Mouse (Mus musculus): ENCODE data around the gene Rcvrn. TPM values are rescaled to one million over a fixed set of nuclear protein-coding genes. Genes with fewer than 3 reads are reported as not detected.

Gene Rcvrn
- polyA plus RNA-seq, 1 experiment: not detected

DNA sequence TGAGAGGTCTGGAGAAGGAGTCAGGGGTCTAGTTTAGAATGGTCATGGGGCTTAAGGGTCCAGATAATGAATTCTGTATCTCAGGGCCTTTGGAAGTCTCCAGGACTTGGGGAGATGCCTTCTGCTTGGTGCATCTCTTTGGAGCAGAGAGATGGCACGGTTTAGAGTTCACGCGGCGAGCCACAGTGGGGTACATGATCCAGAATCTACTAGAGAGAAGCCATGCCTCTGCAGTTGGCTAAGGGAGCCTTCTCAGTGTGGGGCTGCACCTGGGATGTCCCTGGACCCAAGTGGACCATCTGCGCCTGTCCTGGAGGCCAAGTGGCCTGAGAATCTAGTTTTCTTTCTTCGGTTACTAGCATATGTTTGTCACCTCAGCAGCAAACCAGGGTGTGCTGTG is 25.1 kb upstream of the Rcvrn start:
- DNase-seq (ENCODE audit: low read depth): no peak

DNA sequence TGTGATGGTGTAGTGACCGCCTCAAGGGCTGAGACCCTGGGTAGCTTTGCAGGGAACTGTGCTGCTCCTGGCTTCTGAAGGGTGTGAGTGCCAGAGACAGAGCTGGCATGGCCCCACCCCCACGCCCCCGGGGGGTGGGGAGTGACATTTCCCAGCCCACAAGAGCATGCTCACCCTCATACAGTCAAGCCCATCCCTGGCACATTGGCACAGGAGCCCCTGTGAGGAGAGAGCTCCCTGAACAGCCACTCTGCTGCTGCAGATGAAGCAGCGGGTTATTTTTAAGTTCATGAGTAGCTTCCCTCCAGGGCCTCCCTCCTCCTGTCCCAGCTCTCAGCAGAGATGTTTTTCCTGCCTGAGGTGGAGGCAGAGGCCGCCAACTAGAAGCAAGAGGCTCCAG is 23.0 kb upstream of the Rcvrn start:
- DNase-seq (ENCODE audit: low read depth): no peak

DNA sequence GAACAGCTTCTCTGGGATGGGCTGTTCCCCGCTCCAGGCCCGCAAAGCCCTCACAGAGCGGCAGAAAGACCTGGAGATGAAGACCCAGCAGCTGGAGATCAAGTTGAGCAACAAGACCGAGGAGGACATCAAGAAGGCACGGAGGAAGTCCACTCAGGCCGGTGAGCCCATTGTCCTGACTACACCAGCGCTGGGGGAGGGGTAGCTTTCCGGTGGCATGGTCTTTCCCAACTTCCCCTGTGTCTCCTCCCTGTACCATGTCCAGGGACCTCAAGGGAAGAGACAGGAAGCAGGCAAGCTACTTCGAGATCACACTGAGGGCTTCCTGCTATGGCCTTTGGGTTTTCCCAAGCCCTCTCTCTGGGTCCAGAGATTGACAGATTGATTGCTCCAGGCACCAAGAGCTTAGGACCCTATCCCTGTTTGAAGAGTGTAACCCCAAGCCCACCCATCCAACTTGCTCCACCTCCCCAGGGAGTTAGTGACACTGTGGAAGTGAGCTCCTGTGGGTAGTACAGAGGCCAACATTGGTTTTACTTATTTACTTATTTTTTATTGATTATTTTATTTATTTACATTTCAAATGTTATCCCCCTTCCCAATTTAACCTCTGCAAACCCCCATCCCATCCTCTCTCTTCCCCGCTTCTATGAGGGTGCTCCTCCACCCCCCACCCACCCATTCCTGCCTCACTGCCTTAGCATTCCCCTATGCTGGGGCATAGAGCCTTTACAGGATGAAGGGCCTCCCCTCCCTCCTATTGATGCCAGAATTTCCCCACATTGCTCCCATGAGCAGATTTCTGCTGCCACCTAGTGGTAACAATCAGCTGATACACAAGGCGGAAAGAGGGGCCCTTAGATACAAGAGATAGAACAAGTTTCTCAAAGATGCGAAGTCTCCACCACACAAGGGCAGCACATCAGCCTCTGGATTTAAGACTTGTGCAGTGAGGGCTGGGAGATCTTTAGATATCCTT is 19.3 kb upstream of the Rcvrn start:
- DNase-seq (ENCODE audit: low read depth): no peak

DNA sequence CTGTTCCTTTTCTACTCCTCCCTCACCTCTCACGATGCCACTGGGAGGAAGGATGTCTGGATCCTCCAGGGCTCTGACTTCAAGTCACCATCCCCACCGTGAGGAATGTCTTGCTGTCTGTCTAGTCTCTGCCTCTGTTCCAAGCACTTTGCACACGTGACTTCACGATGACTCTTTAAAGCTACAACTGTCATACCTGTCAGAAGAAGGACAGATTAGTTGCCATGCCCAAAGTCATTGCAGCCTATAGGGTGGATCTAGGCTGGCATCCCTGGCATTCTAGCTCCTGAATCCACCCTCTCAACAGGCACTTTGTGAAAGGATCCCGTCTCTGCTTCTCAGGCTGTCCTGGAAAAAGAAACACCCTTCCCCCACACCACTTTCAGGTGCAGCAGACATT is 15.8 kb upstream of the Rcvrn start:
- DNase-seq (ENCODE audit: low read depth): no peak

GRCm38 (mm10) chr11:67679930-67680329 is 15.2 kb upstream of the Rcvrn start:
- no peak for DNase-seq (ENCODE audit: low read depth)

DNA sequence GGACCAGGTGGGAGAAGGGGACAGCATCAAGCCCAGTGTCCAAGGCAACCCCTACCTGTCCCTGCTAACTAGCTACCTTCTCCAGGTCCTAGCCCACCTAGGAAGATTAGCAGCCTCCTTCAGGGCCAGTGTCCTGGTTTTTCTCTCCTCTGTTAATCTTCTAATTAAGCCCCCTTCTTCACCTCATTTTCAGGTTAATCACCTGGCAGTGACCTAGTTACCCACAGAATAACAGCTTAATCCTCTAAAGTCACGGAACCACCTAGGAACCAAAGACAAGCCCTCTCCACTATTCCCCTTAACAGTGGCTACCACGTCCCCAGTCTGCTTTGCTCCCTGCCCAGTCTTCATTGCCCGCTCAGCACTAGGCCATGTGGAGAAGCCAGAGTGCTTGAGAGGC is 13.3 kb upstream of the Rcvrn start:
- DNase-seq (ENCODE audit: low read depth): no peak

GRCm38 (mm10) chr11:67686109-67686508 is 9.0 kb upstream of the Rcvrn start:
- no peak for DNase-seq (ENCODE audit: low read depth)

GRCm38 (mm10) chr11:67712976-67713375 is 17.9 kb downstream of the Rcvrn start:
- no peak for DNase-seq (ENCODE audit: low read depth)

- DNase-seq (ENCODE audit: low read depth): no peak
These were observed 20.3 kb downstream of the Rcvrn start for GRCm38 (mm10) chr11:67715382-67715781.

- no peak for DNase-seq (ENCODE audit: low read depth)
These were observed 26.4 kb downstream of the Rcvrn start for GRCm38 (mm10) chr11:67721485-67721884.

GRCm38 (mm10) chr11:67722399-67723156 is 27.5 kb downstream of the Rcvrn start:
- DNase-seq (ENCODE audit: low read depth): no peak

- no peak for DNase-seq (ENCODE audit: low read depth)
These were observed 28.3 kb downstream of the Rcvrn start for GRCm38 (mm10) chr11:67723231-67724013.

DNA sequence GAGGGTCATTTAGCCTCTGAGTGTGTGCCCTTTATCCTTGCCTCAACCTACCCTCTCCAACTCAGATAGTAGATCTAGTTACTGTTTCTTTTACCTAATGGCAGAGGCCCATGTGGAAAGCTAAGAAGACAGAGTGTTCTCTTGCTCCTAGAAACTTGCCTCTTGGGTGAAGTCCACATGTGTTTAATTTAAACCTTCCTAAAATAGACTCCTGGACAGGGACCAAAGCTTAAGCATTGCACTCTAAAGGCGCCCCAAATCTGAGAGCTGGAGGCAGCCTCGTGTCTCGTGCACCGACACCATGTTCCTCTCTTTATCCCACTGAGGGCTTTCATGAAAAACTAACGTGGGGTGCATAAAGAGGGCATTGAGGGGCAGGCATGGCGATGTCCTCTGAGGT is 32.0 kb downstream of the Rcvrn start:
- DNase-seq (ENCODE audit: low read depth): no peak

GRCm38 (mm10) chr11:67728726-67729125 is 33.6 kb downstream of the Rcvrn start:
- no peak for DNase-seq (ENCODE audit: low read depth)

- no peak for DNase-seq (ENCODE audit: low read depth)
These were observed 35.9 kb downstream of the Rcvrn start for GRCm38 (mm10) chr11:67731056-67731455.

DNA sequence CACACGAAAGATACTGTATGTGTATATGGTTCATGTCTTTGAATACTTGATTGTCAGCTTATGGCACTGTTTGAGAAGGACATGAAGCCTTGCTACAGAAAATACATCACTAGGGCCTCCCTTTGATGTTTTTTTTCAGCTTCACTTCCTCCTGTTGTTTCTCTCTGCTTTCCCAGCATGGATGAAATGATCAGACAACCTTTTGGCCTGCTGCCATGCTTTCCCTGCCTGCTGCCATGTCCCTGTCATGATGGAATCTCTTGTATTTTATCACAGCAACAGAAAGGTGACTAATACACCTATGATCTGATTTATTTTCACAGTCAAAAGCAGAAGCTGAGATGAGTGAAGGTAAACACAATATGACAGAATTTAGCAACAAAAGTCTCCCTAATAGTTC is 38.6 kb downstream of the Rcvrn start:
- no peak for DNase-seq (ENCODE audit: low read depth)

DNA sequence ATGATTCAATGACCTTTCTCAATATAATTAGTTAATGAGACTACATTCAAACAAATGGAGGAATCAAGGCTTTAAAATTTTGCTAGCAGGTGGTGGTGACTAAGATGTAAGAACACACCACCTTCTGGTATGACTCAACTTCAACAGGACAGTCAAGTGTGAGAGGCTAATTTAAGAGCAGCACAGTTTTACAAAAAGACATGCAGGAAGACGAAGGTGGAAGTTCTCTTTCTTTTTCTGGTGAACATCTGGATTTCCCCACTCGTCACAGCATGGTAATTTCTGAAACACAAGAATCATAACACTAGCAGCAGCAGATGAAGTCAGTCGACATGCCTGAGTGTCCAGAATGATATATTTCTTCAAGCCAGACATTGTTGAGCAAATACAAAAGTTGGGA is 39.5 kb downstream of the Rcvrn start:
- no peak for DNase-seq (ENCODE audit: low read depth)

DNA sequence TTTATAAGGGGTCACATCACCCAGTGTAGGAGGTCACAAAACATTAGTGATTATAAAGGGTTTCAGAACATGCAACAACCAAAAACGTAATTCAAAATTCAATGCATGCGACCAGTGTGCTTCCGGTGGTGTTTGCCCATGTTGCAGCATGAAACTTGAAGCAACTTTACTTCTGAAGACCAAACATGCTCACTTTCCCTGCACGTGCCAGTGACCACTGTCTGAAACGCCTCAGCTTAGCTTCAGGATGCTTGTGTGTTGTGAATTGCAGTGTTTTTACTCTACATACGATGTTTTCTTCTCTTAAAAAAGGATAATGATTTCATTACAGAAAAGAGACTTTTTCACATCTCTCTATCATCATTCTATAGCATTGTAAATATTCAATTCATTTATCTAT is 43.2 kb downstream of the Rcvrn start:
- no peak for DNase-seq (ENCODE audit: low read depth)

DNA sequence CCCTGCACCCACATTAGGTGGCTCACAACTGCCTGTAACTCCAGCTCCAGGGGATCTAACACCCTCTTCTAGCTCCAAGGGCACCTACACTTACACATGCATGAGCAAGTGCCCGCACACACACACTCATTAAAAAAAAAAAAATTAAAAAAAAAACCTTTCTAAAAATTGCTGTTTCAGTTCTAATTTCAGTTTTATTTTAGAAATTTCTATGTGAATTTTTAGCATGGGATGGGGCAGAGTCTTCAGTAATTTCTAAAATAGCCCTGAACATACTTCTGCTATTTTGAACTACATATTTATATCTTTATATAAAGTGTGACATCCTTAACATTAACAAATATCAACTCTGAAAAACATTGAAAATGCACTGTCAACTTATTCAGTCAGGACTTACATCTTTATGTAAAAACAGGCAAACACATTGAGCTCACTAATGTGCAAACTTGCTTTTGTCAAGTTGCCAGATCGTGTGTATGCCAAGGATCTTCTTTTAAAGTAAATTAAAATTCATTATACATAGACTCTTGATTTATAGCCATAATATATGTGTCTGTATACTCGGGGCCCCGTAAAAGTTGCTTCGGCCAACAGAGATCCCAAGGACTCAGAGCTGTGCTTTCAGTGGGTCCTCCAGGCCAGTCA is 43.8 kb downstream of the Rcvrn start:
- DNase-seq (ENCODE audit: low read depth): no peak

DNA sequence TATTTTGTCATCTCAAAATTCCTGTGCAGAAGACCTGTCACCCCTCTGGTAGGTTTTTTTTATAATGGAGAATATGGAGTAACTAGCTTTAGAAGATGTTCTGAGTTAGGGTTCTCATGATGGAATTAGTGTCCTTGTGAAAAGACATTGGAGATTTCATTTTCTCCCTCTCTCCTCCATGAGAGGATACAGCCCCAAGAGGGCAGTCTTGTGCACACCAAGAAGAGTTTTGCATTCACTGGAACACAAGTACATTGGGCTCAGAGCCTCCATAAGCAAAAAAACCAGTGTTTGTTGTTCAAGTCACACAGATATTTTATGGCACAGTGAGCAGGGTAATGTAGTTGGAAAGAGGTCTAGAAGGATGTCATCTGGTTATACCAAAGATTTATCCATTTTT is 46.4 kb downstream of the Rcvrn start:
- no peak for DNase-seq (ENCODE audit: low read depth)

Measured in gonadal fat pad, adult 2 months (tissue).